Mouse (Mus musculus) lung, adult 18-20 months (tissue): Measurements from ENCODE around the gene Ifnk.

Experiments used
- DNase-seq, 2 experiments: peaks; one replicate each; pipeline ENCODE4 v3.0.0; 2022; ENCODE audit warnings: mixed read lengths in 2 of 2

Gene Ifnk

GRCm38 (mm10) chr4:35151756-35152155, at the start of gene Ifnk:
TSS of gene Ifnk (plus strand) at chr4:35152056.
- DNase-seq: no peak

GRCm38 (mm10) chr4:35105115-35105773, 46.6 kb upstream of the Ifnk start:
- DNase-seq: no peak

DNA sequence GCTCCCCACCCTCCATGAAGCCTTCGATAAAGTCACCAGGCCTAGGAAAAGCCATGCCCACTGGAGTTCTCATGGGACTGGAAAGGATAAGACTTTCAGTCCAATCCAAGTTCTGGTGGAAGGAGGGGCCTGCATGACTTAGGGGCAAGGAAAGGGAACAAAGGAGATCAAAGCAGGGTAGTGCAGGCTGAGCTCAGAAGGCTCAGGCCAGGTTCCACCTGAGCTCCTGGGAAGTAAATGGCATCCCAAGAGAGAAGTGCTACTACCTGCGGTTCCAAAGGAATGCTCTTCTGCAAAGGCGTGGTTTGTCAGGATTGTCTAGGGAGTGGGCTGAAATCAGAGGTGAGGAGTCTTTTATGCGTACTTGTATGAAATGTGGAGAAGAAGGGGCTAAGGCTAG, 39.4 kb upstream of the Ifnk start:
- no peak for DNase-seq

GRCm38 (mm10) chr4:35113516-35114248, 38.2 kb upstream of the Ifnk start:
- no peak for DNase-seq

- no peak for DNase-seq
Observed at GRCm38 (mm10) chr4:35114950-35115349, 36.9 kb upstream of the Ifnk start.

DNA sequence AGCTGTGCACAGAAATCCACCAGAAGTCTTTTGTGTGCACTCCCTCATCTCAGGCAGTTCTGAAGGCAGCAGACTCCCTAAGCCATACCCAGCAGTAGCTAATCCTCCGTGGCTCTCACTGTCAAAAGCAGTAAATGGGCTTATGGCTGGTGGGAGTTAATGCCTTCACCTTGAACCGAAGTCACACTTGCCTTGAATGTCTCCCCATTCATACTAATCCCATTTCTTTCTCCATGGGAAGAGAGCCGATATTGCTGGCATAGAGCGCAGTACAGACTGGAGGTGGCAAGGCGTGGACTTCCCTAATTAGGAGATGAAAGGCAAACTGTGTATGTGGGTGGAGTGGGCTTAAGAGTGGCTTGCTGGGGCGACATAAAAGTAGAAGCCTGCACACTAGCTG, 35.9 kb upstream of the Ifnk start:
- no peak for DNase-seq

GRCm38 (mm10) chr4:35117144-35117543, 34.7 kb upstream of the Ifnk start:
- no peak for DNase-seq

DNA sequence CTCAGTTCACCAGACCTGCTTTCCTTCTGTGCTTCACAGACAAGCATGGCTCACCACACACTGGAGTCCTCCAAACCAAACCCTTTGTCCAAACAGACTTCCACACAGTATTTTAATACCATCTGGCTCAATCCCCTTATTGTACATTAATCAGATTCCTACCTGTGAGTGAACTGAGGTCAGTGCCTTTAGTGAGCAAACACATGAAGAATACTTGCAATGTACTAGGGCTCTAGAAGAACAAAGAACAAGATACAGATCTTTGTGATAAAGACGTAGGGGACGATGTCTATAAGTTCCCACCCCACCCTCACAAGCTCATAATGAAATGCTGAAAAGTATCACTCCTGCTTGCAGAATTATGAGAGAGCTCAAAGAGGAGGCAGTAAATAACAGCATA, 33.0 kb upstream of the Ifnk start:
- DNase-seq: no peak

DNA sequence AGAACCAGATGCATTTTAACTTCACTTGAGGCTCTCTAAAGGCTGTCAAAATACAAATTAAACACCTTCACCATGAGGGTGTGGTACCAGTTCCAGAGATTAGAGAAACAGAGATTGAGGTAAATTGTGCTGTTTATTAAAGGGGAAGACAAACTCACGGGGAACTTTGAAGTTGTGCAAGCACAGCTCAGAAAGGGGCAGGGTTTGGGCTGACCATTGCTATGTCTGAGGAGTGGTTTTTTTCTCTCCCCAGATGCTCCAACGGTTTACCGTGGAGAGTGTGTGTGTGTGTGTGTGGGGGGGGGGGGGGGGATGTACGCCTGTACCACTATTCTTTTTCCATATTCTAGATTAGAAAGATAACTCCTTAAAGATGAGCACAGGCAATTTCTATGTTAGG, 31.7 kb upstream of the Ifnk start:
- DNase-seq: no peak

GRCm38 (mm10) chr4:35120575-35120974, 31.3 kb upstream of the Ifnk start:
- DNase-seq: no peak

- no peak for DNase-seq
Observed at GRCm38 (mm10) chr4:35121060-35121459, 30.8 kb upstream of the Ifnk start.

- DNase-seq: no peak
Observed at GRCm38 (mm10) chr4:35123087-35123486, 28.8 kb upstream of the Ifnk start.

DNA sequence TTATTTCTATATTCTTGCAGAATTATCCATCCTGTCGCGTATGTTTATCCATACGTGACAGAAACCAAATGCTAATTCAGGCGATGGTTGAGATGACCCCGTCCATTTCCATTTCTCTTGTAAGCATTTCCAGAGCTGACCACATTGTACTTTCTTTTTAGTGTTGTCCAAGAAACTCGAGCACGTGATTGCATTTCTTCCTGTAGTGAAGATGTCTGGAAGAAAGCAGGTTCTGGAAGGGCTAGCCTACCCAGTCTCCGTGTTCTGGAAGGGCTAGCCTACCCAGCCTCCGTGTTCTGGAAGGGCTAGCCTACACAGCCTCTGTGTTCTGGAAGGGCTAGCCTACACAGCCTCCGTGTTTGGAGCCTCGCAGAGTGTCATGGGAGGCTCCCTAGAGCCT, 27.8 kb upstream of the Ifnk start:
- DNase-seq: no peak

- no peak for DNase-seq
Observed at GRCm38 (mm10) chr4:35125299-35125777, 26.5 kb upstream of the Ifnk start.

GRCm38 (mm10) chr4:35126776-35127175, 25.1 kb upstream of the Ifnk start:
- no peak for DNase-seq

DNA sequence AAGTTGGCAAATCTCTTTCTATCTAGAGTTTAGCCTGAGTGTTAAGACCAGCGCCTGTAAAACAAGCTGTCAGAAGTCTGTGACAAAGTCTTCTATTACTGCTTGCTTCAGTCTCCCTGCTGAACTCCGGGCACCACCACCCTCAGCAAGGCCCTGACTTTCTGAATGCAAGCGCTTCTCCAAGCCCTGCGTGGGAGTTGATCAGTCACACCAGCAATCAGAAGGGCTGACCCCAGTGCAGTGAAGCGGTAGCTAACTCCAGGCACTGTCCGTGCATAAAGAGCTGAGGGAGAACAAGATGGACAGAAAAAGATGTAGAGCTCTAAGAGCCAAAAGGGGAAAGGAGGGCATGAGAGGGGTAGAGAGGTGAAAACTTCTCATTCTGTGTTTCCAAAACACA, 24.1 kb upstream of the Ifnk start:
- no peak for DNase-seq

DNA sequence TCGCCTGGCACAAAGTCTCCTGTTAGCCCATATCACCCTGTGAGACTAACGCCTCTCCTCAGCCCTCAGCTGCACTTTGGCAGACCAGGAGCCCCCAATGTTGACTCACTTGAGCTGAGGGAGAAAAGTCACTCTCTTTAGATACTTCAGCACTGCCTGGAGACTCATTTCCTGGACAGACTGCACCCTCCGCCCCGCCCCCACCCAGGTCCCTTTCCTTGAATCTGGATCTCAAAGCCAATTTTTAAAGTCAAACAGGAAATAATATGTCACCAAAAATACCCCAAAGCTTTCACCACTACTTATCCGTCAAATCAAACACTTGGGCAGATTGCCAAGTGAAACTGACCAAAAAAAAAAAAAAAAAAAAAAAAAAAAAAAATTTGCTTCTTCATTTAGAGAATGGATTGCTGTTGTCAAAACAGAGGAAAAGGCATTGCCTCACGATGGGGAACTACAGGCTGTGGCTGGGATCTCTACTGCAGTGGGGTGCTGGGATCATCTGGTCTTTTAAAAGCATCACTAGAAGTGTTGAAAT, 21.4 kb upstream of the Ifnk start:
- peak; percentile 40 to 52 for DNase-seq

DNA sequence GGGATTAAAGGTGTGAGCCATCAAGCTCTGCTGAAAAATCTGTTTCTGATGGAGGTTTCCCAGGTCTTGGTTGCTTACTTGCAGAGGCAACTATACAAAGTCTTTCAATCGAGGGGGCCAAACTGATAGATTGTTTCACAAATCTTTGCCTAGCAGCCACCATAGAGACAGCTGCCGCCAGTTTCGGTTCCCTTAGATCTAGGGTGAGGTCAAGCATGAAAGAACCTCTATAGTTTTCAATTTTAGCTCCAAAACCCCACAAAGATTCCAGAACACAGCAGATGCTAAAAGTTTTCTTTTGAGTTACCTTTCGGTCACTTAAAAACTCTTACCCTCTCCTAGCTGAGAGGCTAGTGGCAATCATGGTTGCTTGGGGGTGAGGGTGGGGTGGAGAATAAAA, 20.3 kb upstream of the Ifnk start:
- DNase-seq: no peak

DNA sequence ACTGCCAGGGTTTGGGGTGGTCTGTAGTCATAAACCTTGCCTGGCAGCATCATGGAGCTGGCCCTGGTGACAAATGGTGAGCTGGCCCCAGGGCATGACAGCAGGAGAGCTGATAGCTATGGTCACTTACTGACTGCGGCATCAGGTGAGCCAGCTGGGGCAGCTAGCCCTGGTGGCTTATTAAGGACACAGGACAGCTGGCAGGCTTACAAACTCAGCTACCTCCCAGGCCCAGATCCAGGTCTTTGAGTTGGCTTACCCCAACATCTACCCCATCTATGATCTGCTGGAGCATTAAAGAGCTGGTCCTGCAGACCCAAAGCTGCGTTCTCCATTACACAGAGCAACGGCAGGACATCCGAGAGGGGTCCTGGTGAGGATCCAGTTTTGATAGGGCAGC, 18.4 kb upstream of the Ifnk start:
- DNase-seq: no peak

DNA sequence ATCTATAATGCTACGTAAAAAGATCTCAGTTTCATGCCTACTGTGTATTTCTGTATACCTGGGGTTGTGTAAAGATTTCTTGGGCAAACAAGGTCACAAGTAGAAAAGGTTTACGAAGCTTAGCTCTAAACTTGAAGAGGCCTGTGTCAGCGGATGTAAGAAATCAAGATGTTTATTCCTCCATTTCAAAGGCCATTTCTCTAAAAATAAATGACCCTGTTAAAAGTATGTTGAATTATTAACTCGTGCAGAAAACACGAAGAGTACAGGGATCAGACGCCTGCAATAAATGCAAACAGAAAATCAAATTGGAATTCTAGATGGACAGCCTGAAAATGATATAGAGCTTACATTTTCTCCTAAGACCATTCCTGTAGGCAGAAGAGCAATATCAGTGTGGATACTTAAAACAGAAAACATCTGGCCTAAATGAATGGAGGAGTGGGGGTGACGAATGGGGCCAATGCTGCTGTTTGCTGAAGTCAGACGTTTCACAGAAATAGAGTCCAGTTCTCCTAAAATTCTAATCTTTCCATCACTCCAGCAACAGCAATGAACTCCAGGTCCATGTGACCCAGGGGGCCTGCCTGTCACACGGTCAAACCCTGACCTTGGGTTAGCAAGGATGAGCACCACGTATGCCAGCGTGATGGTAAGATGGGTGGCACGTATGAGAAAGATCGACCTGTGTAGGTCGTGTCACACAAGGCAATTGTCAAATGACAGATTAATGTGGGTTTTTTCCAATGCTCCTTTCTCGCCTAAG, 16.8 kb upstream of the Ifnk start:
- DNase-seq: no peak

GRCm38 (mm10) chr4:35135806-35136205, 16.1 kb upstream of the Ifnk start:
- DNase-seq: no peak

DNA sequence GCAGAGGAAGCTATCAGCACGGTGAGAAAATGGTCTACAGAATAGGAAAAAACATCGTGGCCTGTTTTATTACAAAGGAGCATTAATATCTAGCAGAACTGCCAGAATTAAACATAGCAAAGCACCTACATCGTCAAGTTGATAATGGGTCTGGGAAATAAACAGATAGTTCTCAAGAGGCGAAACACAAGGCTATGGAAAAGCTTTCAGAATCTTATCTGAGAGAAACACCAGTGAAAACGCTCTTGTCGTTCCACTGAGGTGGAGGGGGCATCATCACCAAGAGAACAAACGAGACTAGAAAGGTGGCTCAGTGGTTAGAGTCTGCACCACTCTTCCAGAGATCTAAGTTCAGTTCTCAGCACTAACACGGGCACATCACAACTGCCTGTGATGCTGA, 14.9 kb upstream of the Ifnk start:
- no peak for DNase-seq

DNA sequence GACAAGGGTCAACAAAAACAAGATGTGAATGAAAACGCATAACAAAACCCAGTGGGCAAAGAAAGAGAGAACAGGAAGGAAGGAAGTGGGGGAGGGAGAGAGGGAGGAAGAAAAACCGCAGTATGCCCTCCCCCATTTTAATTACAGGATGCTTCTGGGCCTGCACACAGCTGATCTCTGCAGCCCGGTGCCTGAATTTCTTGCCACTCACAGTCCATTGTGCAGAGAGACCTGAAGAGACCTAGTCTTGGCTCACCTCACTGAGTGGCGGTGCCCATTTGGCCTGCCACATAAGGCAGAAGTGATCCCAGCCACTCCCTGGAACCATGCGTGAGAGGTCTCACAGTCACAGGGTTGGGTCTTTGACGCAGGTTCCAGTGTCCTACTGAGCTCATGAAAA, 13.8 kb upstream of the Ifnk start:
- no peak for DNase-seq

DNA sequence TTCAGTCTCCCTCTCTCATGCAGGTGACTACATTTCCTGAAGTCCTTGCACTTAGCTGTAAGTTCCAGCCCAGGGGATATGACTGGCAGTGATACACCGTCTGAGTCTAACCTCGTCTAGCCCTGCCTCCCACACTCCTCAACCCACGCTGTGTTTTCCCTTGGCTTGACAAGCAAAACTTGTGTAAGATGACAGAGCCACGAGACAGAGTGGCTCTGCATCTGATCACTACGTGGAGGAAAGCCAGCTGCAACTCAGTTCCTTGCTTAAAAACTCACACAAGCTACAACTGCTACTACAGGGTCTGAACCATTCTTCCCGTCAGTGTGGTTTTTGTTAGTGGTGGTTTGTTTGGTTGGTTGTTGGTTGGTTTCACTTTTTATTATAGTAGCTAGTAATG, 11.5 kb upstream of the Ifnk start:
- DNase-seq: no peak
